Mouse (Mus musculus) frontal cortex, adult (tissue): ENCODE data around the gene Uqcrc1.

ENCODE experiments used
- ATAC-seq: cut with Nextera tagmentation; 2 replicates; pipeline ENCODE4 v1.9.2; 2017; ENCODE audit warnings: mild to moderate bottlenecking, moderate library complexity, mixed read lengths; ENCODE audit not compliant: low TSS enrichment

The Uqcrc1 gene

GRCm38 (mm10) chr9:108936418-108937364, at the start of gene Uqcrc1:
Gene Uqcrc1 (plus strand): TSS chr9:108936633.
- ATAC-seq: peak; percentile 94

GRCm38 (mm10) chr9:108912308-108912707, 24.1 kb upstream of the Uqcrc1 start:
- ATAC-seq: no peak

GRCm38 (mm10) chr9:108913161-108913560, 23.3 kb upstream of the Uqcrc1 start:
- ATAC-seq: no peak

- ATAC-seq: no peak
Observed at GRCm38 (mm10) chr9:108913621-108914020, 22.8 kb upstream of the Uqcrc1 start.

DNA sequence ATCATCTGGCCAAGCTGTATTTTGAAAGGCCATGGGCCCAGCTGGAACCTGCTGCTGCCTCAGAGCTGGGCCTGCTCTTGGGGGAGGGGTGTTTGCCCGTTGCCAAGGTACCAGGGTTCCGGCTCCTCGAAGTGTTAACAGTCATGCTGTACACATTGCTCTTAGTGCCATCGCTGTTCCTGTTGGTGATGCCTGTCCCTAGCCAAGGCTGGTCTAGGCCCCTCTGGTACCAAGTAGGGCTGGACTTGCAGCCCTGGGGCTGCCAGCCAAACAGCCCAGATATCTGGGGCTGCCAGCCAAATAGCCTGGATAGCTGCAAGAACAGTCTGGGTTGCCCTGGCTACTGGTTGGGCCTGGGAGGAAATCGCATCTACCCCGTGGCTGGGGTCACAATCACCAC, 21.9 kb upstream of the Uqcrc1 start, which contains the start of gene Tmem89:
TSS of gene Tmem89 (plus strand) at position 129 of the 400 bp plus-strand sequence.
- peak; percentile 67; the same call in 1 of the 2 replicates for ATAC-seq

GRCm38 (mm10) chr9:108925897-108926296, 10.5 kb upstream of the Uqcrc1 start:
- ATAC-seq: no peak

DNA sequence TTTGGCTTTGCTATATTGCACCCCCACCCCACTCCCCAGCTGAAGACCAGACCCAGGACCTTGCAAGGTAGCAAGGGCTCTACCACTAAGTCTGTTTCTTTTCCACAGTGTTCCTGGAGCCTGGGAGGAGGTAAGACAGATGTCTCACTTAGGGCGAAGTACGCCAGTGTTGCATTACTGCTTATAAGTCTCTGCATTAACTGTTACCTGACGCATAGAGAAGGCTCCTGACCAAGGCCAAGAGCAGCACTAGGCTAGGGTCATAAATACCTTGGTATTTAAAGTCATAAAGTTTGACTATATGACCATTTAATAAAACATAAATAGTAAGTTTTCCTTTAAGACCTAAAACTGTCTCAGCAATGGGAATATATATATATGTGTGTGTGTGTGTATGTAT, 8.0 kb upstream of the Uqcrc1 start:
- ATAC-seq: no peak

DNA sequence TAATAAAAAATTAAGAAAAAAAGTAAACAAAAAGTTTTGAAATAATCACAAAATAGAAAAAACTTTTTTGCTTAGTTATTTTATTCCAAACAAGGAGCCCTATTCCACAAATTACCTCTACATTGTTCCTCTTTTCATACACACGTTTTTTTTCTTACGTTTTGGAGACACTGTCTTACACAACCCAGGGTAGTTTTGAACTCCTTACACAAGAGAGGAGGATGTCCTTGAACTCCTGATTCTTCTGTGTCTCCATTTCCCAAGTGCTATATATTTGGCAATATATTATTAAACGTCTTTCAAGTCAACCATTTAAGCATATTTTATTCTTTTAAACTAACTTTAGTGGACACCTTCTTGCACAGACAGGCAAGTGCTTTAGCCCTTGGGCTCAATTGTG, 442 bp upstream of the Uqcrc1 start:
- ATAC-seq: no peak

GRCm38 (mm10) chr9:108945111-108945510, 8.7 kb downstream of the Uqcrc1 start:
- ATAC-seq: peak; percentile 75

GRCm38 (mm10) chr9:108945608-108946007, 9.2 kb downstream of the Uqcrc1 start:
- ATAC-seq: no peak

- ATAC-seq: no peak
Observed at GRCm38 (mm10) chr9:108949231-108949966, 13.0 kb downstream of the Uqcrc1 start.

GRCm38 (mm10) chr9:108949967-108950728, 13.7 kb downstream of the Uqcrc1 start:
- no peak for ATAC-seq

GRCm38 (mm10) chr9:108953081-108953636, 16.7 kb downstream of the Uqcrc1 start, which contains the start of gene Col7a1:
Gene Col7a1 (plus strand): TSS chr9:108953586.
- no peak for ATAC-seq

- ATAC-seq: no peak
Observed at GRCm38 (mm10) chr9:108955241-108955640, 18.8 kb downstream of the Uqcrc1 start.

DNA sequence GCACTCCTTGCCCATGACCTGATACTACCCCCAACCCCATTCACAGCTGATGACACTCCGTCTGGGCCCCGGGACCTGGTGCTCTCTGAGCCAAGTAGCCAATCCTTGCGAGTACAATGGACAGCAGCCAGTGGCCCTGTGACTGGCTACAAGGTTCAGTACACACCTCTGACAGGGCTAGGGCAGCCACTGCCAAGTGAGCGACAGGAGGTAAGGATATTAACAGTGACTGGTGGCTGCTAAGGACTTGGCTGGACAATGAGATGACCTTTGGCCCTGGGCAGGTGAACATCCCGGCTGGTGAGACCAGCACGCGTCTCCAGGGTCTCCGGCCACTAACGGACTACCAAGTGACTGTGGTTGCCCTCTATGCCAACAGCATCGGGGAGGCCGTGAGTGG, 19.4 kb downstream of the Uqcrc1 start:
- no peak for ATAC-seq

GRCm38 (mm10) chr9:108963577-108963976, 27.1 kb downstream of the Uqcrc1 start:
- no peak for ATAC-seq

DNA sequence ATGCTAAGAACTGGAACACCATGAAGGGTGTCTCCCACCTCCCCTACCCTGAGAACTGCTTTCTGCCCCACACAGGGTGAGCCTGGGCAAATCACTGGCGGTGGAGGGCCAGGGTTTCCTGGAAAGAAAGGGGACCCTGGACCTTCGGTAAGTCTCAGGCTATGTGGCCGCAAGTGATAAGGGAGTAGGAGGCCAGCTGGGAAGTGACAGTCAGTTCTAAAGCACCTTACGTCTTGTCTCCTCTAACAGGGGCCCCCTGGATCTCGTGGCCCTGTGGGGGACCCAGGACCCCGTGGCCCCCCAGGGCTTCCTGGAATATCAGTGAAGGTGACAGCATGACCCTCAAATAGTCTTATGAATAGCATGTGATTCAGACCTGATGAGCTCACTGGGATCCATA, 27.9 kb downstream of the Uqcrc1 start:
- ATAC-seq: no peak

GRCm38 (mm10) chr9:108970623-108971022, 34.2 kb downstream of the Uqcrc1 start:
- ATAC-seq: no peak

DNA sequence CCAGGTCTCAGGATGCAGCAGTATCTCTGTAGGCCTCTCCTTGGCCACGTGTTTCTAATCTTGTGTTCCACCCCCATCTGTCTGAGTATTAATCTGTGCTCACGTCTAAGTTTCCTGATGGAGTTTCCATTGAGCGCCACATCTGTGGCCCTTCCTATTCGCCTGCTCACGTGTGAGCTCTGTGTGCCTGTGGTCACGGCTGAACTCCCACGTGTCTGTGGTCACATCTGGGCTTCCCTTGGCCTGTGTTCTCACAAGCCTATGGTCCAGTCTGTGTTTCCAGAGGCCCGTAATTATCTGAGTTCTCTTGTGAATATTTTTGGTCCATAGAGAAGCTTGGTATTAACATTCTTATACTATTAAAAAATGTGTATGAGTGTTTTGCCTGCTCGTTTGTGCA, 40.0 kb downstream of the Uqcrc1 start:
- no peak for ATAC-seq

DNA sequence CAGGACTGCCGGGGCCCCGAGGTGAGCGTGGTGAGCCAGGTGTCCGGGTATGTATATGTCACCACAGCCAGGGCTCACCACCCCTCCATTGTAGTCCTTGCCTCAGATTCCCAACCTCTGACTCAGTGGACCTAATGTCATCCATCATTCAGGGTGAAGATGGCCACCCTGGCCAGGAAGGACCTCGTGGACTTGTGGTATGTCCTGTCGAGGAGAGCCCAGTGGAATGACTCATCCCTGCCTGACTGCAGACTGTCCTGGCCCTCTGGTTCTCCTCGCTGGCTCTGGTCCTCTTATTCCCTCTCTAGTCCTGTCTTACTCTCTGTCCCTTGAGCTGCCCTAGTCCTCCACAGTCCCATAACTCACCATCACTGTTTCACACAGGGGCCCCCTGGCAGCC, 41.5 kb downstream of the Uqcrc1 start:
- ATAC-seq: no peak

GRCm38 (mm10) chr9:108982498-108982897, 46.1 kb downstream of the Uqcrc1 start:
- no peak for ATAC-seq

- ATAC-seq: no peak
Observed at GRCm38 (mm10) chr9:108983209-108983608, 46.8 kb downstream of the Uqcrc1 start.
